Comparison of ENCODE assay signal across 16 mouse cellular contexts in the genomic region with DNA sequence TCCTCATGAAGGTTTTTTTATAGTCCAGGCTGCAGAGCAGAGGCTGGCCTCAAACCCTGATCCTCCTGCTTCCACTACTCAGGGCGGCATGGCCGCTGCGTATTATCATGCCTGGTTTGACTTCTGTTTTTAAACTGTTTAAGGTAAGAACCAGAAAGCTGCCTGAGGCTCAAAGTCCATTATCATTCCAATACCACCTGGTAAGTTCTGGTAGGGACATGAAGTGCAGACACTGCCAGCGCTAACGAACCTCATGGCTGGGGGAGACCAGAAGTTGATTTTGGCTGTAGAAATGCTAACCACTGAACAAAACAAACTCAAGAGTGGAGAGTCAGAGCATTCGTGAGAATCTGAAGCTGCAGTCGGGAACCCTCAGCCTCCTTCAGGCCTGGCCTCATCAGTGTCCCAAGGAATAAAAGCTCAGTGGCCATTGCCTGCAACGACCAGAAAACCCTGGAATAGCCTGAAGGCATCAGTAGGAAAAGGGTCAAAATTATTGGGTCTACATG. TPM values are rescaled to one million over a fixed set of nuclear protein-coding genes. Genes with fewer than 3 reads are reported as not detected.
DNase-seq lines count a peak whose midpoint lies in the region; ATAC-seq and TF ChIP-seq lines count a peak whose summit lies in the region.
"Had no signal": no experiment of that assay in that cellular context is flagged by ENCODE, and none has a peak within 500 bp of the region (broad histone marks: within the 10 kb centered on the region; RNA-seq: fewer than 3 reads in every experiment).

No protein-coding gene starts in this region.

- H3K4me2 ChIP-seq in lung, postnatal 0 days (replicated peaks; ENCODE audit: low read depth, low read length) = no peak overlapping the region
- H3K4me2 ChIP-seq in myocyte (ENCODE audit: low read depth) = peak overlapping the region; percentile 87
- H3K4me2 ChIP-seq: forebrain, embryonic 12.5 days; limb, embryonic 15.5 days; midbrain, embryonic 13.5 days had no signal

- peaks cover 60% of the 10 kb centered on the region for H3K79me2 ChIP-seq in myocyte (ENCODE audit: control insufficient read depth, insufficient read depth)

- no peak for TF ChIP-seq POLR2A in kidney, adult 2 months (IDR thresholded peaks at IDR 0.05; ENCODE audit: low read depth, low read length)
- no peak for TF ChIP-seq POLR2A in lung, adult 2 months (IDR thresholded peaks at IDR 0.05; ENCODE audit: borderline replicate concordance, extremely low read depth, low read depth, low read length)
- TF ChIP-seq POLR2A in myocyte (IDR thresholded peaks at IDR 0.05; ENCODE audit: insufficient read length, low read depth) = peak; percentile 38

- no peak overlapping the region for H3ac ChIP-seq in myocyte (ENCODE audit: control insufficient read depth, insufficient read length)

- no peaks in the 10 kb centered on the region for H3K9me3 ChIP-seq in lung, postnatal 0 days (ENCODE audit: low read length)
- H3K9me3 ChIP-seq in midbrain, embryonic 10.5 days (replicated peaks) = no peaks in the 10 kb centered on the region
- H3K9me3 ChIP-seq: limb, embryonic 15.5 days; midbrain, embryonic 13.5 days had no signal

- H3K27ac ChIP-seq in kidney, adult 2 months (ENCODE audit: insufficient read depth, low read depth, low read length) = peak overlapping the region; percentile 51
- H3K27ac ChIP-seq in lung, postnatal 0 days (ENCODE audit: low read length) = peak overlapping the region; percentile 62
- H3K27ac ChIP-seq in midbrain, embryonic 10.5 days (replicated peaks) = no peak overlapping the region
- H3K27ac ChIP-seq: forebrain, embryonic 12.5 days; limb, embryonic 15.5 days; midbrain, embryonic 13.5 days had no signal

- peaks cover 49% of the 10 kb centered on the region for H3K4me1 ChIP-seq in kidney, adult 2 months (ENCODE audit: control insufficient read depth, insufficient read depth, low read length)
- peaks cover 10% of the 10 kb centered on the region; the same call in 1 of the 2 replicates for H3K4me1 ChIP-seq in lung, postnatal 0 days (ENCODE audit: insufficient read depth, low read depth, low read length)
- peaks cover 33% of the 10 kb centered on the region for H3K4me1 ChIP-seq in lung, adult 2 months (ENCODE audit: control insufficient read depth, insufficient read depth, low read length)
- peaks cover 28% of the 10 kb centered on the region for H3K4me1 ChIP-seq in midbrain, embryonic 10.5 days

- whole genome bisulfite sequencing in kidney, adult 2 months = 35% methylated on average over 8 of the region's 8 CpGs
- 78% methylated on average over 8 of the region's 8 CpGs for WGBS in lung, postnatal 0 days
- WGBS in lung, adult 2 months = 74% methylated on average over 8 of the region's 8 CpGs
- WGBS in midbrain, embryonic 10.5 days = 79% methylated on average over 8 of the region's 8 CpGs

- no peaks in the 10 kb centered on the region for H3K27me3 ChIP-seq in kidney, adult 2 months (replicated peaks; ENCODE audit: control insufficient read depth, insufficient read depth, low read length)
- H3K27me3 ChIP-seq in lung, postnatal 0 days (replicated peaks; ENCODE audit: insufficient read depth, low read length) = no peaks in the 10 kb centered on the region
- no peaks in the 10 kb centered on the region for H3K27me3 ChIP-seq in myocyte (ENCODE audit: control insufficient read depth, insufficient read depth, insufficient read length)
- H3K27me3 ChIP-seq in midbrain, embryonic 10.5 days (ENCODE audit: low read depth, poor library complexity, severe bottlenecking) = no peaks in the 10 kb centered on the region
- H3K27me3 ChIP-seq: forebrain, embryonic 12.5 days; limb, embryonic 15.5 days; midbrain, embryonic 13.5 days had no signal

- no peak overlapping the region for H3K4me3 ChIP-seq in kidney, adult 2 months (ENCODE audit: insufficient read depth, low read depth, low read length)
- no peak overlapping the region for H3K4me3 ChIP-seq in lung, postnatal 0 days (ENCODE audit: low read depth, low read length)
- no peak overlapping the region for H3K4me3 ChIP-seq in lung, adult 2 months (replicated peaks; ENCODE audit: extremely low read depth, low read depth, low read length)
- H3K4me3 ChIP-seq in myocyte = peak overlapping the region; percentile 100
- no peak overlapping the region for H3K4me3 ChIP-seq in midbrain, embryonic 10.5 days
- H3K4me3 ChIP-seq: forebrain, embryonic 12.5 days; limb, embryonic 15.5 days; midbrain, embryonic 13.5 days had no signal

- peak; percentile 66 for DNase-seq in kidney, adult 2 months
- DNase-seq in kidney, postnatal 25 days = no peak
- peak; percentile 31 for DNase-seq in lung, postnatal 0 days (ENCODE audit: low spot score)
- DNase-seq in lung, adult 2 months = no peak
- DNase-seq in adrenal gland, postnatal 36 days = peak; percentile 9 to 23
- no peak for DNase-seq in midbrain, embryonic 10.5 days (ENCODE audit: low spot score)
- DNase-seq: cerebellum, adult 11 months; cerebellum, postnatal 25 days; lung, postnatal 14 days; right cerebral cortex, adult 18-20 months; thymus, postnatal 4 days had no signal

- 0 out of 2 replicates have a peak, but pooled peaks have one; percentile 1 for TF ChIP-seq CTCF in kidney, adult 2 months (conservative IDR thresholded peaks at IDR 0.05; ENCODE audit: insufficient read depth, insufficient read length, low read depth, low read length)
- no peak for TF ChIP-seq CTCF in lung, postnatal 0 days (IDR thresholded peaks at IDR 0.05)
- TF ChIP-seq CTCF in lung, adult 2 months (IDR thresholded peaks at IDR 0.05; ENCODE audit: insufficient read depth, low read length) = no peak

- no peak for ATAC-seq in lung, postnatal 0 days
- ATAC-seq: inflammation-experienced regulatory T-cells, adult 6 months; midbrain, embryonic 13.5 days had no signal

- no peaks in the 10 kb centered on the region for H3K36me3 ChIP-seq in kidney, adult 2 months (ENCODE audit: control insufficient read depth, insufficient read depth, low read length)
- H3K36me3 ChIP-seq in lung, postnatal 0 days (ENCODE audit: insufficient read depth, low read length) = no peaks in the 10 kb centered on the region
- H3K36me3 ChIP-seq in myocyte (ENCODE audit: control insufficient read depth, insufficient read depth) = no peaks in the 10 kb centered on the region
- no peaks in the 10 kb centered on the region for H3K36me3 ChIP-seq in midbrain, embryonic 10.5 days
- H3K36me3 ChIP-seq: forebrain, embryonic 12.5 days; limb, embryonic 15.5 days; midbrain, embryonic 13.5 days had no signal

- H3K9ac ChIP-seq in lung, postnatal 0 days (replicated peaks; ENCODE audit: low read depth) = no peak overlapping the region
- H3K9ac ChIP-seq: forebrain, embryonic 12.5 days; limb, embryonic 15.5 days; midbrain, embryonic 13.5 days had no signal

- TF ChIP-seq EP300 in lung, postnatal 0 days (IDR thresholded peaks at IDR 0.05) = no peak

TF ChIP-seq in myocyte, 11 proteins besides CTCF, POLR2A, EP300 and RAD21:
- TF ChIP-seq POLR2AphosphoS2 (IDR thresholded peaks at IDR 0.05; ENCODE audit: insufficient read length, low read depth) (peak; percentile 58), TCF3 (IDR thresholded peaks at IDR 0.05; ENCODE audit: insufficient read length, low read depth) (no peak), MYOD1 (IDR thresholded peaks at IDR 0.05; ENCODE audit: control insufficient read depth in 1 of 3, insufficient read length in 2 of 3, low read depth in 2 of 3) (no peak)

RNA-seq across cellular contexts. Expression of gene Frmd8, which starts 39.1 kb away (rescaled TPM):
- polyA plus RNA-seq in kidney, adult 2 months (2012; rRNA removed) = 18.5 and 23.1 TPM in 2 replicates
- polyA plus RNA-seq in lung, postnatal 0 days (2015; fragmentation: Nextera tagmentation; extraction: Ambion mirVana) = 33.9 and 35.1 TPM in 2 replicates
- 32.1 and 37.8 TPM in 2 replicates for polyA plus RNA-seq in lung, adult 2 months (2012; rRNA removed)
- total RNA-seq in adrenal gland, postnatal 36 days (2021) = 10 to 100 TPM; 35.5 to 52.6 TPM
- polyA plus RNA-seq in myocyte (2012; fragmentation: generic; extraction: Trizol) = 22.3 TPM
- polyA plus RNA-seq in midbrain, embryonic 10.5 days (2016; fragmentation: Nextera tagmentation; extraction: Ambion mirVana) = 33.8 and 34.9 TPM in 2 replicates

RNA-seq across cellular contexts. Expression of gene Slc25a45, which starts 41.6 kb away (rescaled TPM):
- 52.7 and 63.4 TPM in 2 replicates for polyA plus RNA-seq in kidney, adult 2 months (2012; rRNA removed)
- polyA plus RNA-seq in lung, postnatal 0 days (2015; fragmentation: Nextera tagmentation; extraction: Ambion mirVana) = 8.4 and 10.2 TPM in 2 replicates
- polyA plus RNA-seq in lung, adult 2 months (2012; rRNA removed) = 24.5 and 26.0 TPM in 2 replicates
- total RNA-seq in adrenal gland, postnatal 36 days (2021) = 10 to 100 TPM in 1 of 2 experiments, 1 to 10 TPM in 1; 9.4 to 33.2 TPM
- polyA plus RNA-seq in myocyte (2012; fragmentation: generic; extraction: Trizol) = 5.2 TPM
- 2.3 and 2.6 TPM in 2 replicates for polyA plus RNA-seq in midbrain, embryonic 10.5 days (2016; fragmentation: Nextera tagmentation; extraction: Ambion mirVana)

RNA-seq across cellular contexts. Expression of gene Tigd3, which starts 58.0 kb away (rescaled TPM):
- 0.52 and 0.73 TPM in 2 replicates for polyA plus RNA-seq in kidney, adult 2 months (2012; rRNA removed)
- polyA plus RNA-seq in lung, postnatal 0 days (2015; fragmentation: Nextera tagmentation; extraction: Ambion mirVana) = 1.3 and 1.5 TPM in 2 replicates
- polyA plus RNA-seq in lung, adult 2 months (2012; rRNA removed) = 1.1 and 1.2 TPM in 2 replicates
- total RNA-seq in adrenal gland, postnatal 36 days (2021) = 1 to 10 TPM in 1 of 2 experiments, under 1 TPM in 1; 0.92 to 1.4 TPM
- polyA plus RNA-seq in myocyte (2012; fragmentation: generic; extraction: Trizol) = 0.31 TPM
- polyA plus RNA-seq in midbrain, embryonic 10.5 days (2016; fragmentation: Nextera tagmentation; extraction: Ambion mirVana) = 9.5 and 10.8 TPM in 2 replicates

Comparison
In these comparisons a context has a peak if more than half of its experiments do, and no peak if none do; other contexts are left out.
1. DNase-seq: peak in kidney, adult 2 months (single experiment), lung, postnatal 0 days (single experiment) and adrenal gland, postnatal 36 days (2 of 2); none in kidney, postnatal 25 days (0 of 2), lung, adult 2 months (single experiment) and midbrain, embryonic 10.5 days (single experiment).